Mouse (Mus musculus) thymus, postnatal 0 days (tissue): ENCODE measurements at regions not wholly inside any gene's neighbourhood (a gene's known extent, or its start where the extent isn't known, plus 50 kb on each side); places are given as distances from the start of the nearest gene placed in this dataset.

Experiments used
- DNase-seq: peaks from one replicate; pipeline ENCODE4 v3.0.0-alpha.2; 2015; ENCODE audit warnings: low spot score

DNA sequence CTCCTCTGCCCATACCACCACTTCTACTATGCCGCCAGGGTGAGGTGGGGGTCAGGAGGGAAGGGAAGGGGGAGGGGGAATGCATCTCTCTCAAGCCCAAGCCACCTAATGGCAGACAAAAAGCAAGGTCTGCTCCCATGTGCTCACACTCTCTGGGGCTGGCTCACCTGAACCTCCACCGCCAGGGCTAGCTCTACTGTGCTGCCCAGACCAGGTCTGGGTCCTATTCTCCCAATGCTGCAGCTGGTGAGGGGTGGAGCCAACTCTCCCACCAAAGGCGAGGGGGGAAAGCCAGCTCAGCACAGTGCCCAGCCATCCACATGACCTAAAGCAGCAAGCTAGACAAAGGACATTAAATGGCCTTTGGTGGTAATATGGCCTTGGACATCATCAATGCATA lies 158.6 kb downstream of the Chic2 start:
- no peak for DNase-seq

DNA sequence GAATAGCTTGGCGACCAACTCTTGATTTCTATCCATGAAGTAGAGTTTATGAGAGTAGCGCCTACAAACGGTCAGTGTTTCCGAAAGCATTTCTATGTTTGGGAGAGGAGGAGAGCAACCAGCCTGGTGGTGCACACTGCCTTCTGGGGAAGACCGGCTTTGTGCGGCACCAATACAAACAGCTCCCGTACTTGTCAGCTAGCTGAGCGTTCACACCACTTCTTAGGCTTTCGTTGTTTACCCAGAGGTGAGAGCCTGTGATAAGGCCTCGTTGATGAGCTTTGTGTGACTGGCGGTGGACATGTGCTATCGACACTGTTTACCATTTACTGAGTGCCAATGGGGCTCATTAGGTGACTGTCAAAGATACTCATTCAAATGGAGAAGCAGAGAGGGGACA lies 162.0 kb downstream of the Chic2 start:
- DNase-seq, result no peak

DNA sequence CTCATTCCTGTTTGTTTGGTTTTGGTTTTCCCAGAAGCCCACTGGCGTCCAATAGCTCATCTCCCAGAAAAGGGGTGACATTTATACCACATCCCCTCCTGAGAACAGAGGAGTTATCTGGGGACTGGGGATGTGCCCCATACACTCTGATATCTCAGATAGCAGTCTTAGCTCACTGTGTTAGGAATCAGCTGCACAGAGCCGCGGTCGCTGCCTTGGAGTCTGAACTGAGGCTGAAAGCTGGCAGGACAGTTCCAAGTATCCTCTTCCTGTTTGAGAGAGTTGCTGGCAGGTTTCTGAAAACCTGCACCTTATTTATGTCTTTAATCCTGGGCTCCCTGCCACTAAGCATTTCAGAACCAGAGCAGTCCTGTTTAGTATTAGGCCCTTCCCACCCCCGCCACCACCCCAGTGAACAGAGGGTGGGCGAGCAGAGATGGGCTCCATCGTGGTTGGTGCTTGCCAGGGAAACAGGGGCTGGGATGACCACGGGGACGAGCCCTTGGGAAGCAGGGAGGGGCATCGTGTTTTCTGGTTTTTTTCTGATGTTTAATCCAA lies 163.8 kb downstream of the Chic2 start:
- DNase-seq, result no peak

DNA sequence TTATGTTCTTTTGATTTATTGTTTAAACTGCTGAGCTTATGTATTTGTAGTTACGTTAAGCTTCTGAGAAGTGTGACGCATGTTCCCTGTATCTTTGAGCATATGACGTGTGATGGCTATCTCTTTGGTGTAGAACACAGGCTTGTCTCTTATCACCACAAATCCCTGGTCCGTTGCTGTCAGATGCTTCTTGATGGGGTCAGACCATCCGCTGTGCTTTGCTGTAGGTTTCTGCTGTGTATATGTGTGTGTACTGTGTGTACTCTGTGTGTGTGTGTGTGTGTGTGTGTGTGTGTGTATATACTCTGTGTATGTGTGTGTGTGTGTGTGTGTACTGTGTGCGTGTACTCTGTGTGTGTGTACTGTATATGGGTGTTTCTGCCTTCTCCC lies 164.5 kb downstream of the Chic2 start:
- DNase-seq, result no peak

DNA sequence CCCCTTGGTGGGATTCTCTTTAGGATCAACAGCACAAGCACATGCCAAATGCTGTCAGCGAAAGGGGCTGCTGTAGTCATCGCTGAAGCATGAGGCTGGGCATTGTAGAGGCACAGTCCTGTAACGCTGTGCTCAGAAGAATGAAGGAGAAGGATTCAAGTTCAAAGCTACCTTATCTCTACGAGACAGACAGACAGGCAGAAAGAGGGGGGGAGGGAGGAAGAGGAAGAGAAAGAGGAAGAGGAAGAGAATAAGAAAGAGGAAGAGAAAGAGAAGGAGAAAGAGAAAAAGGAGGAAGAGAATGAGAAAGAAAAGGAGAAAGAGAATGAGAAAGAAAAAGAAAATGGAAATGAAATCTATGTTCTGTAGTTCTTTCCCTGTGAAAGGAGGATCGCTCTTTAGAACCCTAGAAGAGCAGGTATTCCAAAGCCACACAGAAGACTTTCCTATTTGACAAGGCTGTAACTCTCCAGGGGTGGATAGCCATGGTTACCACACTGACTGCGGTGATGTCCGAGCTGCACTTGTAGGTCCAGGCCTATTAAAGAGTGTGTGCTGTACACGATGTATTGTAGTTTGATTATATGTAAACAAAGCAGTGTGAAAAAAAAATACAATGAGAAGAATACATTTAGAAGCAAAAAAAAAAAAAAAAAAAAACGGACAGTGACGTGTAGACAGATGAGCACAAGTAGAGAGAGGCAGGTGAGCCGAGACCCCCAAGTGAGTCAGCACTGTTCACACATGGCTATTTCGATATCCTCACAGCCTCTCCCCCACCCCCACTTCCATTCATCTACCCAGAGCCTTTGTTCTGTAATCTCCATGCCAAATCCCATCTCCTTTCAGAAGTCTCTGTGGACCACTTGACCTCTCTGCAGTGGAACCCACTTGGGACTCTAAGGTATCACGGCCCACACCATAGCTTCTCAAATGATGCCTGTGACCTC lies 165.2 kb downstream of the Chic2 start:
- no peak for DNase-seq

DNA sequence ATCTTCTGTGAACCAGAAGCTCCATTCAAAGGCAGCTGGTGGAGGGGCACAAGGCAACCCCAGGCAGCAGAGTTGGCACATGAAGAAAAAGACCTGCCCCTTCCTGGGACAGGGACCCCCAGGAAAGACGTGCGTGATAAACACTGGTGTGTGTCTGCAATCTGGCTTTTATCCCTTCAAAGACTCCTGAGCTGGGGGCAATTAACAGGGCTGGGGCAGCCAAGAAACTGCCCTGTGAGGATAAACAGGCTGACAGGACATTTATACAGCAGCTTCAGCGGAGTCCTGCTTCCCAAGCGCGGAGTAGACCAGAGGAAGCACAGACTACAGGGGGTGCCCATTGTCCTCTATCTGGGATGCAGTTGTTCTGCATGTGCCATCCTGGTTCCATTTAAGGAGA lies 167.0 kb downstream of the Chic2 start:
- no peak for DNase-seq

DNA sequence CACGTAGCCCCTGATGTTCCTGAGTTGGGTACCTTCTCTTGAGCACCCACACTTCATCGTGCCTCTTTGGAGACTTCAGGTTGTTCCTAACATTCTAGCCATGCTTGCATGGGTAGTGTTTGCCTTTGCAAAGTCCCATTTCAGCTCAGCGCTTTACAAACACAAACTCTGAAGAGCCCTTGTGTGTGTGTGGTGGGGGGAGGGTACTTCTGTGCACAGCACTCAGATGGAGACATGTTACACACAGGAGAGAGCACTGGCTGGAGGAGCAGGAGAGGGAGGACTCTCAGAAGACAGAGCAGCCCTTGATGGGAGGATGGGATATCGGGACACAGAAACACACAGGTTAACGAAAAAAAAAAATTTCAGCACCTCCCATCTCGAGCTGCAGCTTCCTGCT lies 167.4 kb downstream of the Chic2 start:
- no peak for DNase-seq

DNA sequence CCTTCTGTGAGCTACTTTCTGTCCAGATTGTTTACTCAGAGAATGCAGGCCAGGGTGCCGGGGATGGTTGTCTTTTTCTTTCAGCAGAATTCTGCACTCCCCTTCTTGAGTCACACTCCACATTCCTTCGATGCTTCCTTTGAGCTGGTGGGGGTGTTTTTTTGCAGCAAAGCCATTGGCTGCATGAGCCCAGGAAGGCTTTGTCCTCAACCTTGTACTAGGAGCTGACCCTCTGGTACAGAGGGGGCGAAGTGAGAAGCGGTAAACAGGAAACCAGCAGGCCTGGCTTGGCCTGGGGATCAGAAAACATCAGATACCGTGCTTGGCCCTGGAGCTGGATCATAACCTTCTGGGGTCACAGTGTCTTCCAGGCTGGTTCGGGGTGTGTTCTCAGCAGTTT lies 169.9 kb downstream of the Chic2 start:
- DNase-seq, result no peak

DNA sequence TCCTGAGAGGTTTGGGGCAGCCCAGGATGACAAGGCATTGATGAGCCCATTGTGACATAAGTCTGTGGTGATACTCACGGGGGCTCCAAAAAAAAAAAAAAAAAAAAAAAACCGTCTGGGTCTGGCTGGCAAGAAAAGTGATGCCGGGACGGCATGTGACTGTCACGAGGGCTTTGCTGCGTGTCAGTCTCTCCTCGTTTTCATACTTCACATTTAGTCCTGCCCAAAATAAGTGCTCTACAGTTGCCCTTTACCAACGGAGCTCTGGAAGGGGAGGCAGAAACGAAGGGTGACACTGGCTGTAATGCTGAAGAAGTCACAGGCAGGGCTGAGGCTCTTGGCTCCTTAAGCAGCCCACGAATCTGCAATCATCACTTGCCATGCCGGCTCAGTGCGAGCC lies 167.9 kb upstream of the Lnx1 start:
- DNase-seq, result no peak

DNA sequence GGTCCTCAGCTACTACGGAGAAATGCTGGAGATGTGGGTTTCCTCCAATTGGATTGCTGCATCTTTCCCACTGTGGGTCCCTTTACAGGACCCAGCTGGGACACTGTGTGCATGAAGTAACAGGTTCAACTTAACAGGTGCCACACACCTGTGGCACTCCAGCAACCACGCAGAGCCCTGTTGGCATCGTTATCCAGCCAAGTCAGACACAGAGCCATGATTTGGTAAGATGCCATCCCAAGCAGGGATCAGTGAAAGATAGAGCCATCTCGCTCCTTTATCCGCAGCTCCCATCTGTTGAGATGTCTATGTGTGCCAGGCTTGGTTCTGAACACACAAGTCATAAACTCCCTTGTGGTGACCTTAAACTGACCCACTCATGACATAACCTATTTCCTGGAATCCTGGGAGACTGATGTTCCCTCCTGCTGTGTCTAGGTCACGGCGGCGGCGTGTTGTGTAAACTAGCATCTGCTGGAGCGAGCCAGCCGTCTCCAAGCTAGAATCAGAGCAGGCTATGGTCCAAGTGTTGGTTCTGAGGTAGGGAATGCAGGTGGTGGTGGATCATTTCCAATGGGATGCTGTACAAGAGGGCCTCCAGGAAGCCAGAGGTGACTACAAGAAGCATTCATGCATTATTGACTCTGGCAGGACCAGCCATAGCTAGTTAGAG lies 164.5 kb upstream of the Lnx1 start:
- no peak for DNase-seq

DNA sequence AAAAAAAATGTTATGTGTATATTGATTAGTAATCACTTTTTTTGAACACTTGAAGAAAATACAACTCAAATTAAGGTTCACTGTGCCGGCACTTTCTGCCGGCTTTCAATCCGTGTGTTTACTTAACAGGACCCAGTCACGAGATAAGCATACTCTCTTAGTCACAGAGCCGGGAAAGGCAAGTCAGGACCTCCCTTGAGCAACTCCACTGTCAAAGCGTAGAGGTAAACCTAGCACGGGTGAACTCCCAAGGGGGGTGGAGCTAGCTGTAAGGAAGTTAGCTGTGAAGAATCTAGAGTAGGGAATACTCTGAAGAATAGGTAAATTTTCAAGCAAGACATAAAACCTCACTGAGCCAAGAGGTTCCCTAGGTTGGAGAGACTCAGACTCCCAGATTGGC lies 164.0 kb upstream of the Lnx1 start:
- no peak for DNase-seq

DNA sequence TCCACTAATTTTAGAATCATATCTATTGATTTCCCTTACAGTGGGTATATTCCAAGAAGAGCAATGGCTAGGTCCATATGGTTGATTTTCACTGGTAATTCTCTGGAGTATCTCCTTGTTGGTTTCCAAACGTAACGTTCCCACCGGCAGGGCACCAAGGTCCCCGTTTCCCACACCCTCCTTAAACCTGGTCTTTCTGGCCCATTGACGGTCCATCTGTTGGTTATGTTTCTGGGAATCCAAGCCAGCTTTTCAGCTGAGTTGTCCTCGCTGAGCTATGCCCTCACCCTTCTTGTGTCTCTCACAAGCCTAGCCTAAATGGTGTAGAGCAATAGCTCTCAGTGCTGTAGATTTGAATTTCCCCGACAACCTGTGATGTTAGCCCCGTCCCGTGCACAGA lies 162.7 kb upstream of the Lnx1 start:
- DNase-seq, result no peak

DNA sequence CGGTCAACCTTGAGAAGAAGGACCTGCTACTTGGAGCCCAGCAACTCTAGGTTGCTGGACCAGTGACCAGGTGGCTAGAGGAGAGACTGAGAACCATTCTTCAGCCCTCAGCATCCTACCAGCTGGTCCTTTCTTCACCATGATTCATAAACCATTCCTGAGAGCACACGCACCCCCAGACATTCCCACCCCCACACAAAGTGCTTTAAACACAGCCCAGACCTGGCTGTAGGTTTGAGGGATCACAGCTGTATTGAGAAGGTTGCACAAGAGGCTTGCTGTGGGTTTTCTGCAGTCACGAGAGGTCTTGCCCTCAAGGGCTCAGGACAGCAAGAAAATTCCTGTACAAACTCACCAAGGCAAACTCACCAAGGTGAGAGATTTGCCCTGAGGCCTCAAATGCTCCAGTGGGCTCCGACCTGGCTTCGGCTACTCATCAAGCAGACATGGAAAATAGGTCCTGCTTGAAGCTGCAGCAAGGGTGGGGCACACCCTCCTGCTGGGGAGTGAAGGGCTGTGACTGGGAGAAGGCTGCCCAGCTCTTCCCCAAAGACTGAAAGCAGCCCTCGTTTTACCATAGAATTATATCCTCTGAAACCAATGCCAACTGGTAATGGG lies 161.9 kb upstream of the Lnx1 start:
- DNase-seq, result no peak

DNA sequence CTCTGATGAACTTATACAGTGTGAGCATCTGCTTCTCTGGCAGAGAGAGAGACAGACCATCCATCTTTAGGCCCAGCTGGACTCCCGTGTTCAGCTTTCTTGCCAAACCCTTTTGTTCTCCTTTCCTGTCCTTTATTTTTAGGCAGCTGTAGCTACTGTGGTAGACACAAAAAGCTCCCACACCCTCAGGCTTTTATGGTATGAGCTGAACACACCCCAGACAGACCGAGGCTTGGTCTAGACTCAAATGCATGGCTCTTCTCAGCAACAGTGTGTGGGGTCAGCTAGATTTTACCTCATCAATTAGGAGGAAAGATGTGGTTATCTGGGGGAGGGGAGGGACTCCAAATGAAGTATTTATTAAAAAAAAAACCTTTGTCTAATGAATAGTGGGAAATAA lies 158.6 kb upstream of the Lnx1 start:
- DNase-seq, result no peak

DNA sequence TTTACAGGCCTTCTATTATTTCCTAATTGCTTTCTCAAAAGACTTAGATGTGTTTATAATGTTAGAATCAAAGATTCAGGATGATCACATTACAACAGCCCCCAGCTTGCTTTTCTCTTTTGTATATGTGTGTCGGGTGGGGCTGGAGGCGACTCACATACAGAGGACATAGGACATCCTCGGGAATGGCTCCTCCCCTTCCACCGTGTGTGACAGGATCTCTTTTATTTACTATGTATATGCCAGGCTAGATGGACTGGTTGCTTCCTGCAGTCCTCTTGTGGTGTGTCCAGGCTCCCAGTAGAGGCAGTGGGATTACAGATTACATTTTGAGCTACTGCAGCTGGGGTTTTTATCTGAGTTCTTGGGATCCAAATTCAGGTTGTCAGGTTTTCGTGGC lies 155.1 kb upstream of the Lnx1 start:
- no peak for DNase-seq

DNA sequence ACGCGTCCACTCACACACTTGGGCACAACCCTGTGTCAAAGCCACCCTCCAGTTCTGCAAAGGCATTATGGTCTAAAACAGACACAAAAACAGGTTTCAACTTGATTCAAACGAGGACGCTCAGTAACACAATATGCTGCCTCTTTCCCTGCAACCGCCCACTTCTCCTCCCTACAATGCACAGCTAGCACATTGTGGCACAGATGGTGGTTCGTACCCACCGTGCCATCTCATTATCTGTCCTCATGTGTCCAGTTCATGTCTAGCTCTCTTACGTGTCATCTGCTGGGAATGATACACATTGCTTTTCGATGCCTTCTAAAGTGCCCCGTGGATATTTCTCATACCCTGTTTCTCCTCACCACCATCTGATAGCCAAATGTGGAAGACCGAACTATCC lies 154.4 kb upstream of the Lnx1 start:
- no peak for DNase-seq

DNA sequence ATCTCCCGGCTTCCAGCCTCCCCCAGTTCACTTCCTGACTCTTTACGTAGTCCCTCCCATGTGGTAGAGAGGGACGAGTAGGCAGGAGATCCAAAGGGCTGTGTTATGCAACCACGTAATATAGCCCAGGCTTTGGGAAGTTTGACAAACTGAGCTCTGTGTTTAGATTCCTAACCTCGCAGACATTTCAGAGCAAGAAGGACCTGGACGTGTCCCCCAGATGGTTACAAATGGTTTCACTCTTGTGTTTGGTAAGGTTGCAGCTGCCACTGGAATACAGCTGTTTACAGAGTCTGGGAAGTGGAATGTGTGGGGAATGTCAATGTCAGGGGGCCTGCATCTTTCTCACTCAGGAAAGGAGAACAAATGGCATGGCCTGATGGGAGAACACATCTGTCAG lies 145.1 kb upstream of the Lnx1 start:
- DNase-seq, result no peak

DNA sequence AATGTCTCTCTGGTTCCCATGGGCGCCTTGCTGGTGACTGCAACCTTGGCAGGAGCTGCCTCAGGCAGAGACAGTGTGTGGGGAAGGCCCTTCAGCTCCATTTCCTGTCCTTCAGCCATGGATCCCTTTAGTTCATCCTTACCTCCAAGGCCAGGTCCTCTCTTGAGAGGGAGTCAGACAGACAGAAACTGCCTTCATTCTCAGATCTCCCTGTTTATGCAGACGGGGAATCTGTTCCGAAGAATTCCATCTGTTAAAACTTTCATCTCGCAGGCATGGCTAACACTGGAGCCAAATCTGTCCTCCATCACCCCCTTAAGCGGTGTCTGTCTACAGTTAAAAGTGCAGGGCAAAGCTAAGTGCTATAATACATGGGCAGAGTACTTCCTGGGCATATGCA lies 144.0 kb upstream of the Lnx1 start:
- DNase-seq, result no peak

DNA sequence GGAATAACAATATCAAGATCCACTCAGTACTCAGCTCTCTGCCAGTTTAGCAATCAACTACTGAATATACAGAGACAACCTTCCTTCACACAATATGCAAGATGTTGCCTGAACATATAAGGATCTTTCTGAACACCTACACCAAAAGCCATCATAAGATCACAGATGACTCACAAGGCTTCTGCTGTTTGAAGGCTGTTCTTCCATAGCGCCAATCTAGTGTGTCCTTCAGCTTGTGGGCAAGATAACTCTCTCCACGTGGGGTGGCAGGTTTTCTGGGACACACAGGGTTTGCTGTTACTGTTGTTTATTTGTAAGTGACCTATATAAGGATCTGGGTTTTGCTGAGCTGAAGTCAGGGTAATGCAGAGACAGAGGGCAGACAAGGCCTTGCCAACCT lies 131.7 kb upstream of the Lnx1 start:
- no peak for DNase-seq

DNA sequence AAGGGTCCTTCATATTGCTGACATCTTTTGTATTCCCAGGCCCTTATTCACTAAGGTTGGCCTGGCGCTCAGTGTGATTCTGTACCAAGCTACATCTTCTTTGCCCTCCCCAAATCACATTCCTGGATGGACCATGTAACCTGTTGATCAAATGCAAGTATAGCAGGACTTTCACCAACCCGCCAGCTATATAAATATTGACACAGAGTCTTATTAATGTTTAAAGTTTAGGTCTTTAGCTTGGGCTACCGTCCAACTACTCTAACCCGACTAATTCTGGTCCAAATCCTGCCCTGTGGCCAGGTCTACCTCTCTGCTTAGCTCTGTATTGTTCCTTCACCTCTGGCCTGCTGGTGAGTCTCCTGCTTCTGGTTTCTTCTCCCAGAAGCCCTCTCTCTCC lies 131.2 kb upstream of the Lnx1 start:
- DNase-seq, result no peak

DNA sequence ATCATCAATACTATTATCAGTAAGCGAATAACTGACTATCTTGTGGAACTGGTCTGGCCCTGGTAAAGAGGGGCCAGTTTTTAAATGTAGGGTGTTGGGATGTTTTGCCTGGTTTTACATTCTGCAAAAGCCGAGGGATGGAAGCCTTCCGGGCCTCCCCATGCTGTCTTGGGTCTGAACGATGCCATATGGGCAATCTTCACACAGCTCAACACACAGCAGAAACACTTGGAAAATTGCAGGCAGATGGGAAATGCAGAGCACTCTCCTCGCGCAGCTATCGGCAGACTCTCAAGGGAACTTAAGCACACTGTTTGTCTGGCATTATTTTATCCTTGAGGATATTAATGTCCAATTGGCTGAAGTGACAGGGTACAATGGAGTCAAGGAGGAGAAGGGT lies 129.3 kb upstream of the Lnx1 start:
- DNase-seq, result no peak

DNA sequence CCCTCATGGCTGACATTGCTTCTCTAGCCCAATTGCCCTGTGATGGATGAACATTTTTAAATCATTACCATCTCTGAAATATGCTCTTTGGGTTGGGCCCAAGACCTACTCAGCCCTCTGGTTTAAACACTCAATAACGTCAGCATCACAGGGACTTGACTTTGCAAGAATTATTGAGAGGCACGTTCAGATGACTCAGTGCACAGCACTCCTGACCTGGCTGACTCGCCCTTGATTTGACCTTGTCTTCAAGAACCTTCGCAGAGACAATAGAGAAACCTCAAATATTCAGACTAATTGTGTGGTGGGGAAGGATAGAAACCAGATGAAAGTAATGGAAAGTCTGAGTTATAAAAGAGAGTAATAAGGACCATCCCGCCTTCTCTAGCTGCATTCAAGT lies 127.9 kb upstream of the Lnx1 start:
- DNase-seq, result no peak
